Comparison of ENCODE assay signal across 8 mouse cellular contexts in genomic region chr12:11196142-11196597, GRCm38 (mm10). TPM values are rescaled to one million over a fixed set of nuclear protein-coding genes. Genes with fewer than 3 reads are reported as not detected.
DNase-seq lines count a peak whose midpoint lies in the region; ATAC-seq and TF ChIP-seq lines count a peak whose summit lies in the region.

No protein-coding gene starts in this region.

- peak; percentile 37 to 60 for DNase-seq in cerebellum, adult 2 months
- peak; percentile 52 for DNase-seq in layer of hippocampus, adult 9-10 months (ENCODE audit: low spot score)
- peak; percentile 43 for DNase-seq in ovary, adult 18-20 months (ENCODE audit: low spot score)
- DNase-seq in thymus, adult 2 months = peak; percentile 84

- no peak for TF ChIP-seq POLR2A in ES-Bruce4 (IDR thresholded peaks at IDR 0.05; ENCODE audit: insufficient read depth, low read length)
- no peak for TF ChIP-seq POLR2A in cerebellum, adult 2 months (IDR thresholded peaks at IDR 0.05; ENCODE audit: borderline replicate concordance, insufficient read depth, low read length)
- TF ChIP-seq POLR2A in thymus, adult 2 months (IDR thresholded peaks at IDR 0.05; ENCODE audit: control insufficient read depth, extremely low read depth, insufficient read depth, low read length, poor library complexity) = no peak

- H3K9me3 ChIP-seq in ES-Bruce4 (replicated peaks; ENCODE audit: control insufficient read depth, insufficient read depth, low read length, poor library complexity, severe bottlenecking) = no peaks in the 10 kb centered on the region
- H3K9me3 ChIP-seq in lung, embryonic 16.5 days (ENCODE audit: control insufficient read depth, low read length) = no peaks in the 10 kb centered on the region

- no peak overlapping the region for H3K4me3 ChIP-seq in ES-Bruce4 (ENCODE audit: low read depth, low read length)
- no peak overlapping the region for H3K4me3 ChIP-seq in cerebellum, adult 2 months (replicated peaks; ENCODE audit: insufficient read depth, low read depth, low read length)
- H3K4me3 ChIP-seq in lung, embryonic 16.5 days (ENCODE audit: low read length) = peak overlapping the region; percentile 24; the same call in 1 of the 2 replicates
- no peak overlapping the region for H3K4me3 ChIP-seq in thymus, adult 2 months (ENCODE audit: control insufficient read depth, insufficient read depth, low read length)

- H3K36me3 ChIP-seq in ES-Bruce4 (ENCODE audit: control insufficient read depth, insufficient read depth, low read length, poor library complexity, severe bottlenecking) = no peaks in the 10 kb centered on the region
- no peaks in the 10 kb centered on the region for H3K36me3 ChIP-seq in lung, embryonic 16.5 days (ENCODE audit: control insufficient read depth, insufficient read depth, low read length)
- no peaks in the 10 kb centered on the region for H3K36me3 ChIP-seq in thymus, adult 2 months (ENCODE audit: control insufficient read depth, insufficient read depth, low read length)

- 8% methylated on average over 19 of the region's 19 CpGs for WGBS in cerebellum, adult 2 months
- 2% methylated on average over 16 of the region's 19 CpGs for WGBS in lung, embryonic 16.5 days
- WGBS in thymus, adult 2 months = 6% methylated on average over 19 of the region's 19 CpGs

- no peak overlapping the region for H3K27ac ChIP-seq in ES-Bruce4 (ENCODE audit: insufficient read depth, low read length)
- H3K27ac ChIP-seq in cerebellum, adult 2 months (ENCODE audit: insufficient read depth, low read length) = no peak overlapping the region
- no peak overlapping the region for H3K27ac ChIP-seq in lung, embryonic 16.5 days (ENCODE audit: low read length)
- no peak overlapping the region for H3K27ac ChIP-seq in thymus, adult 2 months (ENCODE audit: control insufficient read depth, insufficient read depth, low read length)

- peak overlapping the region; percentile 49 for H3K4me2 ChIP-seq in lung, embryonic 16.5 days (ENCODE audit: low read depth, low read length)

- no peak overlapping the region for H3K9ac ChIP-seq in ES-Bruce4 (ENCODE audit: low read depth, poor library complexity, severe bottlenecking)
- H3K9ac ChIP-seq in lung, embryonic 16.5 days (ENCODE audit: low read length) = no peak overlapping the region

- TF ChIP-seq CTCF in ES-Bruce4 (IDR thresholded peaks at IDR 0.05; ENCODE audit: low read depth, low read length) = peak; percentile 82
- TF ChIP-seq CTCF in cerebellum, adult 2 months (IDR thresholded peaks at IDR 0.05; ENCODE audit: borderline replicate concordance, insufficient read depth, low read depth, low read length) = peak; percentile 71
- peak; percentile 93 for TF ChIP-seq CTCF in thymus, adult 2 months (IDR thresholded peaks at IDR 0.05; ENCODE audit: borderline replicate concordance, control insufficient read depth, extremely low read depth, insufficient read depth, low read length, poor library complexity)

- peak; percentile 89 for ATAC-seq in frontal cortex, adult (ENCODE audit: low TSS enrichment)
- peak; percentile 87 to 95 for ATAC-seq in hematopoietic stem cell, adult 5-6 weeks (replicated peaks in 1 of 2; ENCODE audit: insufficient read depth in 1 of 2, low FRiP score in 2 of 2, low TSS enrichment in 1 of 2, low read depth in 1 of 2, poor library complexity in 2 of 2, severe bottlenecking in 2 of 2)
- ATAC-seq in lung, embryonic 16.5 days (ENCODE audit: low read depth) = peak; percentile 91

- peaks cover 1% of the 10 kb centered on the region for H3K4me1 ChIP-seq in ES-Bruce4 (ENCODE audit: control insufficient read depth, insufficient read depth, low read length)
- no peaks in the 10 kb centered on the region for H3K4me1 ChIP-seq in cerebellum, adult 2 months (ENCODE audit: control insufficient read depth, insufficient read depth, low read length)
- no peaks in the 10 kb centered on the region for H3K4me1 ChIP-seq in lung, embryonic 16.5 days (replicated peaks; ENCODE audit: control insufficient read depth, insufficient read depth, low read length)
- H3K4me1 ChIP-seq in thymus, adult 2 months (replicated peaks; ENCODE audit: control insufficient read depth, insufficient read depth, low read length) = peaks cover 7% of the 10 kb centered on the region; the same call in 1 of the 2 replicates

- no peaks in the 10 kb centered on the region for H3K27me3 ChIP-seq in ES-Bruce4 (ENCODE audit: control insufficient read depth, insufficient read depth, low read length, poor library complexity, severe bottlenecking)
- no peaks in the 10 kb centered on the region for H3K27me3 ChIP-seq in cerebellum, adult 2 months (ENCODE audit: control insufficient read depth, insufficient read depth, low read length)
- H3K27me3 ChIP-seq in lung, embryonic 16.5 days (ENCODE audit: control insufficient read depth, insufficient read depth, low read depth, low read length) = no peaks in the 10 kb centered on the region
- H3K27me3 ChIP-seq in thymus, adult 2 months (ENCODE audit: control insufficient read depth, insufficient read depth, low read length) = no peaks in the 10 kb centered on the region

- no peak for TF ChIP-seq EP300 in ES-Bruce4 (IDR thresholded peaks at IDR 0.05; ENCODE audit: insufficient read depth, low read depth, low read length)

RNA-seq across cellular contexts. Expression of gene Msgn1, which starts 12.6 kb away (rescaled TPM):
- polyA plus RNA-seq in ES-Bruce4 (2011; ENCODE audit: insufficient read depth, insufficient read length, low read depth, missing spikeins) = not detected in 2 replicates
- not detected in 2 replicates for polyA plus RNA-seq in cerebellum, adult 2 months (2012; rRNA removed)
- not detected in 2 replicates for total RNA-seq in hematopoietic stem cell, adult 5-6 weeks (2017)
- polyA plus RNA-seq in lung, embryonic 16.5 days (2015; fragmentation: Nextera tagmentation; extraction: Ambion mirVana) = not detected in 2 replicates
- 0.27 and 0.34 TPM in 2 replicates for polyA plus RNA-seq in thymus, adult 2 months (2012; rRNA removed)

RNA-seq across cellular contexts. Expression of gene Kcns3, which starts 45.3 kb away (rescaled TPM):
- 1.4 and 1.6 TPM in 2 replicates for polyA plus RNA-seq in ES-Bruce4 (2011; ENCODE audit: insufficient read depth, insufficient read length, low read depth, missing spikeins)
- 7.0 and 9.1 TPM in 2 replicates for polyA plus RNA-seq in cerebellum, adult 2 months (2012; rRNA removed)
- not detected in 2 replicates for total RNA-seq in hematopoietic stem cell, adult 5-6 weeks (2017)
- polyA plus RNA-seq in lung, embryonic 16.5 days (2015; fragmentation: Nextera tagmentation; extraction: Ambion mirVana) = 8.5 and 10.3 TPM in 2 replicates
- polyA plus RNA-seq in thymus, adult 2 months (2012; rRNA removed) = 0.28 and 0.36 TPM in 2 replicates
